Mouse (Mus musculus): ENCODE data around the gene Olfr1134. TPM values are rescaled to one million over a fixed set of nuclear protein-coding genes. Genes with fewer than 3 reads are reported as not detected.
"Not testable (repeated sequence)": the region's sequence is repeated elsewhere in the genome, so short reads cannot be mapped to it uniquely, and the experiment has no call there.

Gene Olfr1134
- total RNA-seq (2015; ENCODE audit: low replicate concordance): not detected in 2 replicates
- total RNA-seq (2017; ENCODE audit: low replicate concordance): not detected in 2 replicates

- ATAC-seq (replicated peaks; ENCODE audit: low FRiP score, poor library complexity, severe bottlenecking): no peak
Observed at GRCm38 (mm10) chr2:87658360-87658759, at the start of gene Olfr1134. Gene Olfr1134 (minus strand): TSS chr2:87658460.

- no peak for ATAC-seq (replicated peaks; ENCODE audit: low FRiP score, poor library complexity, severe bottlenecking)
Observed at GRCm38 (mm10) chr2:87693847-87694246, 35.6 kb upstream of the Olfr1134 start, which contains the start of gene Olfr1136. Gene Olfr1136 (minus strand): TSS chr2:87693947.

- no peak for ATAC-seq (replicated peaks; ENCODE audit: low FRiP score, poor library complexity, severe bottlenecking)
Observed at GRCm38 (mm10) chr2:87673564-87673963, 15.3 kb upstream of the Olfr1134 start, which contains the start of gene Olfr1135. Gene Olfr1135 (minus strand): TSS chr2:87673664.

- no peak for ATAC-seq (replicated peaks; ENCODE audit: low FRiP score, poor library complexity, severe bottlenecking)
Observed at GRCm38 (mm10) chr2:87647274-87647673, 11.0 kb downstream of the Olfr1134 start, which contains the start of gene Olfr1133. Gene Olfr1133 (minus strand): TSS chr2:87647374.

- ATAC-seq (replicated peaks; ENCODE audit: low FRiP score, poor library complexity, severe bottlenecking): no peak
Observed at GRCm38 (mm10) chr2:87642441-87642840, 15.8 kb downstream of the Olfr1134 start.

GRCm38 (mm10) chr2:87637435-87637834 lies 20.8 kb downstream of the Olfr1134 start, which contains the start of gene Olfr1132:
Gene Olfr1132 (minus strand): TSS chr2:87637535.
- no peak for ATAC-seq (replicated peaks; ENCODE audit: low FRiP score, poor library complexity, severe bottlenecking)

GRCm38 (mm10) chr2:87626804-87627203 lies 31.5 kb downstream of the Olfr1134 start, which contains the start of gene Olfr1131:
Gene Olfr1131 (plus strand): TSS chr2:87627104.
- ATAC-seq (replicated peaks; ENCODE audit: low FRiP score, poor library complexity, severe bottlenecking): no peak

GRCm38 (mm10) chr2:87605912-87606311 lies 52.3 kb downstream of the Olfr1134 start, which contains the start of gene Olfr1130:
Gene Olfr1130 (plus strand): TSS chr2:87606212.
- not testable (repeated sequence) for ATAC-seq (replicated peaks; ENCODE audit: low FRiP score, poor library complexity, severe bottlenecking)

Other genes starting within 250 kb of the Olfr1134 start
- not detected in 2 replicates for gene Olfr1123, start 241.8 kb downstream of the Olfr1134 start, total RNA-seq (2015; ENCODE audit: low replicate concordance)
- not detected in 2 replicates for gene Olfr1123, start 241.8 kb downstream of the Olfr1134 start, total RNA-seq (2017; ENCODE audit: low replicate concordance)
- gene Olfr1124, start 228.2 kb downstream of the Olfr1134 start, total RNA-seq (2015; ENCODE audit: low replicate concordance): not detected in 2 replicates
- gene Olfr1124, start 228.2 kb downstream of the Olfr1134 start, total RNA-seq (2017; ENCODE audit: low replicate concordance): not detected in 2 replicates
- gene Olfr1126, start 204.5 kb downstream of the Olfr1134 start, total RNA-seq (2015; ENCODE audit: low replicate concordance): not detected in 2 replicates
- gene Olfr1126, start 204.5 kb downstream of the Olfr1134 start, total RNA-seq (2017; ENCODE audit: low replicate concordance): 2.6 TPM in 1 of 2 replicates, not detected in the other
- not detected in 2 replicates for gene Pramel7, start 161.4 kb downstream of the Olfr1134 start, total RNA-seq (2015; ENCODE audit: low replicate concordance)
- gene Pramel7, start 161.4 kb downstream of the Olfr1134 start, total RNA-seq (2017; ENCODE audit: low replicate concordance): not detected in 2 replicates
- gene Pramel6, start 151.9 kb downstream of the Olfr1134 start, total RNA-seq (2015; ENCODE audit: low replicate concordance): not detected in 2 replicates
- not detected in 2 replicates for gene Pramel6, start 151.9 kb downstream of the Olfr1134 start, total RNA-seq (2017; ENCODE audit: low replicate concordance)
- gene Olfr153, start 126.7 kb downstream of the Olfr1134 start, total RNA-seq (2015; ENCODE audit: low replicate concordance): 1.5 TPM in 1 of 2 replicates, not detected in the other
- gene Olfr153, start 126.7 kb downstream of the Olfr1134 start, total RNA-seq (2017; ENCODE audit: low replicate concordance): not detected in 2 replicates
- not detected in 2 replicates for gene Olfr1128, start 112.9 kb downstream of the Olfr1134 start, total RNA-seq (2015; ENCODE audit: low replicate concordance)
- not detected in 2 replicates for gene Olfr1128, start 112.9 kb downstream of the Olfr1134 start, total RNA-seq (2017; ENCODE audit: low replicate concordance)
- gene Olfr1129, start 84.6 kb downstream of the Olfr1134 start, total RNA-seq (2015; ENCODE audit: low replicate concordance): not detected in 2 replicates
- not detected in 2 replicates for gene Olfr1129, start 84.6 kb downstream of the Olfr1134 start, total RNA-seq (2017; ENCODE audit: low replicate concordance)
- gene Olfr1130, start 52.2 kb downstream of the Olfr1134 start, total RNA-seq (2015; ENCODE audit: low replicate concordance): not detected in 2 replicates
- gene Olfr1130, start 52.2 kb downstream of the Olfr1134 start, total RNA-seq (2017; ENCODE audit: low replicate concordance): not detected in 2 replicates
- not detected in 2 replicates for gene Olfr1131, start 31.4 kb downstream of the Olfr1134 start, total RNA-seq (2015; ENCODE audit: low replicate concordance)
- gene Olfr1131, start 31.4 kb downstream of the Olfr1134 start, total RNA-seq (2017; ENCODE audit: low replicate concordance): not detected in 2 replicates
- gene Olfr1132, start 20.9 kb downstream of the Olfr1134 start, total RNA-seq (2015; ENCODE audit: low replicate concordance): not detected in 2 replicates
- gene Olfr1132, start 20.9 kb downstream of the Olfr1134 start, total RNA-seq (2017; ENCODE audit: low replicate concordance): 0.85 TPM in 1 of 2 replicates, not detected in the other
- gene Olfr1133, start 11.1 kb downstream of the Olfr1134 start, total RNA-seq (2015; ENCODE audit: low replicate concordance): not detected in 2 replicates
- not detected in 2 replicates for gene Olfr1133, start 11.1 kb downstream of the Olfr1134 start, total RNA-seq (2017; ENCODE audit: low replicate concordance)
- gene Olfr1135, start 15.2 kb upstream of the Olfr1134 start, total RNA-seq (2015; ENCODE audit: low replicate concordance): not detected in 2 replicates
- not detected in 2 replicates for gene Olfr1135, start 15.2 kb upstream of the Olfr1134 start, total RNA-seq (2017; ENCODE audit: low replicate concordance)
- gene Olfr1136, start 35.5 kb upstream of the Olfr1134 start, total RNA-seq (2015; ENCODE audit: low replicate concordance): not detected in 2 replicates
- not detected in 2 replicates for gene Olfr1136, start 35.5 kb upstream of the Olfr1134 start, total RNA-seq (2017; ENCODE audit: low replicate concordance)
- not detected in 2 replicates for gene Olfr1137, start 54.7 kb upstream of the Olfr1134 start, total RNA-seq (2015; ENCODE audit: low replicate concordance)
- 0.98 TPM in 1 of 2 replicates, not detected in the other for gene Olfr1137, start 54.7 kb upstream of the Olfr1134 start, total RNA-seq (2017; ENCODE audit: low replicate concordance)
- gene Olfr1138, start 81.5 kb upstream of the Olfr1134 start, total RNA-seq (2015; ENCODE audit: low replicate concordance): not detected in 2 replicates
- not detected in 2 replicates for gene Olfr1138, start 81.5 kb upstream of the Olfr1134 start, total RNA-seq (2017; ENCODE audit: low replicate concordance)
- not detected in 2 replicates for gene Olfr1140, start 85.3 kb upstream of the Olfr1134 start, total RNA-seq (2015; ENCODE audit: low replicate concordance)
- gene Olfr1140, start 85.3 kb upstream of the Olfr1134 start, total RNA-seq (2017; ENCODE audit: low replicate concordance): not detected in 2 replicates
- gene Olfr1141, start 95.5 kb upstream of the Olfr1134 start, total RNA-seq (2015; ENCODE audit: low replicate concordance): not detected in 2 replicates
- gene Olfr1141, start 95.5 kb upstream of the Olfr1134 start, total RNA-seq (2017; ENCODE audit: low replicate concordance): not detected in 2 replicates
- gene Olfr152, start 121.0 kb upstream of the Olfr1134 start, total RNA-seq (2015; ENCODE audit: low replicate concordance): not detected in 2 replicates
- gene Olfr152, start 121.0 kb upstream of the Olfr1134 start, total RNA-seq (2017; ENCODE audit: low replicate concordance): 2.4 TPM in 1 of 2 replicates, not detected in the other
- not detected in 2 replicates for gene Olfr1143, start 142.1 kb upstream of the Olfr1134 start, total RNA-seq (2015; ENCODE audit: low replicate concordance)
- not detected in 2 replicates for gene Olfr1143, start 142.1 kb upstream of the Olfr1134 start, total RNA-seq (2017; ENCODE audit: low replicate concordance)
- gene Olfr1145, start 151.4 kb upstream of the Olfr1134 start, total RNA-seq (2015; ENCODE audit: low replicate concordance): not detected in 2 replicates
- not detected in 2 replicates for gene Olfr1145, start 151.4 kb upstream of the Olfr1134 start, total RNA-seq (2017; ENCODE audit: low replicate concordance)
- not detected in 2 replicates for gene Olfr1148, start 172.1 kb upstream of the Olfr1134 start, total RNA-seq (2015; ENCODE audit: low replicate concordance)
- gene Olfr1148, start 172.1 kb upstream of the Olfr1134 start, total RNA-seq (2017; ENCODE audit: low replicate concordance): not detected in 2 replicates
- not detected in 2 replicates for gene Olfr1150-ps1, start 185.5 kb upstream of the Olfr1134 start, total RNA-seq (2015; ENCODE audit: low replicate concordance)
- gene Olfr1150-ps1, start 185.5 kb upstream of the Olfr1134 start, total RNA-seq (2017; ENCODE audit: low replicate concordance): 0.09 TPM in 1 of 2 replicates, not detected in the other
- not detected in 2 replicates for gene Olfr1151, start 197.4 kb upstream of the Olfr1134 start, total RNA-seq (2015; ENCODE audit: low replicate concordance)
- gene Olfr1151, start 197.4 kb upstream of the Olfr1134 start, total RNA-seq (2017; ENCODE audit: low replicate concordance): 0.56 TPM in 1 of 2 replicates, not detected in the other
- not detected in 2 replicates for gene Olfr1152, start 208.0 kb upstream of the Olfr1134 start, total RNA-seq (2015; ENCODE audit: low replicate concordance)
- not detected in 2 replicates for gene Olfr1152, start 208.0 kb upstream of the Olfr1134 start, total RNA-seq (2017; ENCODE audit: low replicate concordance)
- not detected in 2 replicates for gene Olfr1153, start 236.5 kb upstream of the Olfr1134 start, total RNA-seq (2015; ENCODE audit: low replicate concordance)
- not detected in 2 replicates for gene Olfr1153, start 236.5 kb upstream of the Olfr1134 start, total RNA-seq (2017; ENCODE audit: low replicate concordance)
- not detected in 2 replicates for gene Olfr1154, start 246.7 kb upstream of the Olfr1134 start, total RNA-seq (2015; ENCODE audit: low replicate concordance)
- gene Olfr1154, start 246.7 kb upstream of the Olfr1134 start, total RNA-seq (2017; ENCODE audit: low replicate concordance): not detected in 2 replicates

All from erythroblast, adult 5-6 weeks (primary cell).